Mouse (Mus musculus): ENCODE data around the gene Prmt7.

The Prmt7 gene

GRCm38 (mm10) chr8:106219620-106220019, 8.9 kb downstream of the Prmt7 start:
- DNase-seq (ENCODE audit: low spot score in 2 of 2) = no peak

DNA sequence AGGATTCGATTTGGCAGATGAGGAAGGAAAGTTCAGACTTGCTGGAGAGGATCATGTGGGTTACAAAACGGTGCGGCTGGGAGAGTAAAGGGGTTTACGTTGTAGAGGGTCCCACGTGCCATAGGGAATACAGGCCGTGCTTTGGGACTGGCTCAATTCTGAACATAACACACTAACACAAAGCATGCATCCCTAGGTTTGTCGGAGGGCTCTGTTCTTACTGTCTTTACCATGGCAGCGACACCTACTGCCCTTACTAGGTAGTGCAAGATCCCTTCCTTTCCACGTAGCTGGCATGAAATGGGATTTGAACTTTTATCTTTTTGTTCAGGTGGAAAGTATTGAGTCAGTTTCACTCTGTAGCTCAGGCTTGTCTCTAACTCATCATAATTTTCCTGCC, 15.9 kb downstream of the Prmt7 start:
- DNase-seq (ENCODE audit: low spot score in 2 of 2) = peak; percentile 23 to 36

DNA sequence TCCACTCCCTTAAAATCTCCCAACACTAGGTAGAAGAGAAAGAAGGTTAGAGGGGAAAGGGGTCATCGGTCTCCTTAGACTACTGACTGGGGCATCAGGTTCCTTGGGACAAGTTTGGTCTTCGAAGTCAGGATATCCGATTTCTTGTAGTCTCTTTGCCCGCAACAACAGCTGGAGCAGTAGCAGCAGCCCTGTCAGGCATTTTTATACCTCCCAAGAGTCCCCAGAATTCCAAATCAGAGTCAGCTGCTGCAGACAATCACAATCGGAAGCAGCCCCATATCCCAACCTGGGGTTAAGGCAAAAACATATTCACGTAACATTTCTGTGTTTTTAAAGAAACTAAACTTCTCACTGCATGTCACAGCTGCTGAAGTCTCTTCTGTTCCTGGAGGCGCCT, 20.8 kb downstream of the Prmt7 start:
- DNase-seq (ENCODE audit: low spot score in 2 of 2) = no peak

DNA sequence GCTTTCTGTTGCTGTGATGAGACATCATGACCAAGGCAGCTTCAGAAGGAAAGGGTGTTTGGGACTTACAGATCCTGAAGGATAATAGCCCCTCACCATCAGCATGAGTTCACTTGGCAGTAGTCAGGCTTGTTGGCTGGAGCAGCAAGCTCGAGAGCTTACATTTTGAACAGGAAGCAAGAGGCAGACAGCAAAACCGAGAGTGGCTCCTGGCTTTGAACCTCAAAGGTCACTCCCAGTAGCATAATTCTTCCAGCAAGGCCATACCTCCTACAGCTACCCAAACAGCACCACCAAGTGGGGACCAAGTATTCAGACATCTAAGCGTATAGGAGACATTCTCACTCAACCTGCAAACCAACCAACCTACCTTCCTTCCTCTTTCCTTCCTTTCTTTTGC, 22.0 kb downstream of the Prmt7 start:
- no peak for DNase-seq (ENCODE audit: low spot score in 2 of 2)

- no peak for DNase-seq (ENCODE audit: low spot score in 2 of 2)
These were observed 24.0 kb downstream of the Prmt7 start for GRCm38 (mm10) chr8:106234567-106235261.

DNA sequence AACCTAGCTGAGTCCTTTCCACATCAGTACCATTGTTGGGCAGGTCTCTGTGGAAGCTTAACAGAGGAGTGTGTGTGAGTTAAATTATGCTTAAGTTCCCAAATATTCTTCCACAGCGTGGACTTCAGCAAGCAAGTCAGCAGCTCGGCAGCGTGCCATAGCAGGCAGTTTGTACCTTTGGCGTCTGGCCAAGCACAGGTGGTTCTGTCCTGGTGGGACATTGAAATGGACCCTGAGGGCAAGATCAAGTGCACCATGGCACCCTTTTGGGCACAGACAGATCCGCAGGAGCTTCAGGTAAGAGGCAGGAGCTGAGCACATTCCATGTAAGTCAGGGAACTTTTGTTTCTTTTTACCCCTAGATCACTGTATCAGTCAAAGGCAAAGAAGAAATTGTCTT, 26.4 kb downstream of the Prmt7 start:
- DNase-seq (ENCODE audit: low spot score in 2 of 2) = no peak

GRCm38 (mm10) chr8:106250186-106250585, 39.5 kb downstream of the Prmt7 start:
- DNase-seq (ENCODE audit: low spot score in 2 of 2) = no peak

DNA sequence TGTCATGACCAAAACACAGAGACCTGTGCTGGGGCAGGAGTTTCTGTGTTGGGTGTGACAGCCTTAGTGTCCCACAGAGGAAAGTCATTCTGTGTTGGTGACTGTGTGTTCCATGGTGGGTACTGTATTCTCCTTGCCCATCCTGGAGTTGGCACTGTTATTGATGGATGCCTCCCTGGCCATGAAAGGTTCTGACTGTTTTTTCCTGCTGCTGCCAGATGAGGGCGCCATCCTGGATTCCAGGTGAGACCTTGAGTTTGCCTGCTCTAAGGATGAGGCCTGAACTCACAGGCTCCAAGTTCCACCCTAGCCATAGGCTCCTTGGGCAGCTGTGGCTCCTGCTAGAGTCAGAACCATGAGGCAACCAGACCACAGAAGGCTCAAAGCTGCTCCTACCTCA, 47.4 kb downstream of the Prmt7 start:
- no peak for DNase-seq (ENCODE audit: low spot score in 2 of 2)

GRCm38 (mm10) chr8:106259579-106260255, 49.0 kb downstream of the Prmt7 start:
- no peak for DNase-seq (ENCODE audit: low spot score in 2 of 2)

- DNase-seq (ENCODE audit: low spot score in 2 of 2) = no peak
These were observed 50.2 kb downstream of the Prmt7 start for GRCm38 (mm10) chr8:106260894-106261293.

DNA sequence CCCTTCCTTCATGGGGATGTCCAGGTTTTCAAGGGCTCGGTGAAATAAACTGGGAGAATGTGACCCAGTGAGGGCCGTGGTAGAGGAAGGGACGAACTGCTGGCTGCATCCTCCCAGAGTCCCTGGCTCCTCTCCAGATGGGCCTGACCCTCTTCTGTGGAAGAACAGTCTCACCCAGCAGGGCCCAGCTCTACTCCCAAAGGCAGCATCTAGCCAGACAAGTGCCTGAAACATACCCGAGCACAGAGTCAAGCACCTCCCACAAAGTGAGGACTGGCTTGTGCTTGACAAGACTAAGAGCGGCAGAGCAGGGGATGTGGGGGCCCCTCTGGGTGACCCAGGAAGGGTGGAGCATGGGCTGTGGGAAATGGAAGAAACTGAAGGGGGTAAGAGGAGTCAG, 51.6 kb downstream of the Prmt7 start:
- no peak for DNase-seq (ENCODE audit: low spot score in 2 of 2)

DNA sequence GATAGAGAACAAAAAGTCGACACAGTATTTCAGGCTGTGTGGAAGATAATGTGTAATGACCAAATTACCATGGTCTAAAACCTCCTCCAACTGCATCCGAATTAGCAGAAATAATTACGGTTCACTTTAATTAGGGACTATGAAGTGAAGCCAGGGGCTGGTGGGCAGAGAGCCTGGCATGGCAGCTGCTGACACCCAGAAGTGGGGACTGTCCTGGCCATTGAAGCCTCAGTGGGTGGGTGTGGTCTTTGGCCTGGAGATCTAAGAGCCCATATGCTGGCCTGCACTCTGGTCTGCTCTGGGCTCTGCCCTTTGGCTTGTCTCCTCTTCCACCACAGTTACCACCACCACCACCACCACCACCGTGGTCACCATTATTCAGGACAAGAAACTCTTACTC, 53.2 kb downstream of the Prmt7 start:
- DNase-seq (ENCODE audit: low spot score in 2 of 2) = no peak

DNA sequence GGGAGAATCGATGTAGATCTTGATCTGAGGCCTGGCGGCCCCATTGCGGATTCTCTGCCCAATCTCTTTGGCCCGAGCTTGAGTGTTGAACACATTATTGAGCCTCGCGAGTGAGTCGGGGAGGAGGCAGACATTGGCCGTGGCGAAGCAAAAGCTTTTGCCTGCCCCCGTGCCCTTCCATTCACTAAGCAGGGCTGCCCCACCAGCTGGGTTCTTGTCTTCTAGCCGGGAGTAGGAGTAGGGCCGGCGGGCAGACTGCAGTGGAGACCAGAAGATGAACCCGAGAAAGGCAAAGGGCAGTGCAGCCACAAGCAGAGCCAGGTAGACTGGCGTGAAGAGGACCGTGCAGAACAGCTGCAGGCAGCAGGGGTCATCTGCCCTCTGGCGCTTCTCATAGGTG, 54.7 kb downstream of the Prmt7 start:
- DNase-seq (ENCODE audit: low spot score in 2 of 2) = no peak

GRCm38 (mm10) chr8:106268710-106269346, 58.1 kb downstream of the Prmt7 start:
- no peak for DNase-seq (ENCODE audit: low spot score in 2 of 2)

DNA sequence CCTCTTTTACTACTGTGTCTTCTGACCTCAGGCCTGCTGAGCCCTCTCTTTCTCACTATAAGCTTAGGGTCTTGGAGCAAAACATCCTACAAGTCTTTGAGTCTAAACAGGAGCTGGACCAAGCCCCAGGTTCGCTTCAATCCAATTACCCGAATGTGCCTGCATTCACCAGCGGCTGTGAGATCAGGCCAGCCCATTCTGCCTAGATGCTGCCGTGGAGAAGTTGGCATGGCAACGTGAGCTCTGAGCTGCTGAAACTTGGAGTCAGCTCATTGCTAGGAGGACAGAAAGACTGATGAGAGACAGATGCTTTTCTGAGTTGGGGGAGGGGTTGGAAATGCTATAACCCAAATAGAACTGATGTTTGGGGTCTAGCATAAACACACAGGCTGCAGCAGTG, 60.1 kb downstream of the Prmt7 start:
- DNase-seq (ENCODE audit: low spot score in 2 of 2) = no peak

DNA sequence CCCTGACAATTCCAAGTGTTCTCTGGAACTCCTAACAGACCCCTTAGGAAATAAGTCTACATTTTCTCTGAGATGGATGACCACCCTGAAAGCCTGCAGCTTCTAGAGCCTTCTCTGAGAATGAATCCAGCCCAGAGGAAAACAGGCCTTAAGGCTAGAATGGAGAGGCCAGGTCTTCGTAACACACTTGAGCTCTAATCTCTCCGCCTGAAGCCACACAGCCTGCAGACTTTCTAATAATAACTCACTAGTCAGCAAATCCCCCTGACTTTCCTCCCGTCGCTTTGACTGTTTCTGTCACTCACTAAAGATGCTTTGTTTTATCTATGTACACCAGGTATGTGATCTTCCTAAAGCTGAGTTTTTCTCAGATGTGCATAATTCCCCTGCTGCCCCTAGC, 60.6 kb downstream of the Prmt7 start:
- DNase-seq (ENCODE audit: low spot score in 2 of 2) = no peak

DNA sequence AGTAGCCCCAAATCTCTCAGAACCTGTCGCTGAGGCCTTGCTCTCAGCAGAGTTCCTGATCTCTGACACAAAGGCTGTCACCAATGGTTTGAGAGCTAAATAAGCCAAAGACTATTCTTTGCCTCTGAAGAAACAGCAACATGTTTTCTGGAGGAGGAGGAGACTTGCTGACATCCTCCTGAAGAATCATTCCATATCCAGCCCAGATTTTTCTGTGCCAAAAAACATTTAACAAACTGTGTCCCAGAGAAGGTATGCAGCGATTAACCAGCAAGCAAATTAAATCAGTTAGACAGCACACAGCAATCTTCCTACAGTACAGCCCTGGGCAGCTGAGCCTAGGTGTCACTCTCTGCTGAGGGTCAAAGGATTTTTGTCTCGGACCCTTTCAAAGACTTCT, 62.7 kb downstream of the Prmt7 start:
- DNase-seq (ENCODE audit: low spot score in 2 of 2) = no peak

- peak in 1 of 2 experiments; percentile 5 for DNase-seq (ENCODE audit: low spot score in 2 of 2)
These were observed 66.1 kb downstream of the Prmt7 start for GRCm38 (mm10) chr8:106276709-106277317.

DNA sequence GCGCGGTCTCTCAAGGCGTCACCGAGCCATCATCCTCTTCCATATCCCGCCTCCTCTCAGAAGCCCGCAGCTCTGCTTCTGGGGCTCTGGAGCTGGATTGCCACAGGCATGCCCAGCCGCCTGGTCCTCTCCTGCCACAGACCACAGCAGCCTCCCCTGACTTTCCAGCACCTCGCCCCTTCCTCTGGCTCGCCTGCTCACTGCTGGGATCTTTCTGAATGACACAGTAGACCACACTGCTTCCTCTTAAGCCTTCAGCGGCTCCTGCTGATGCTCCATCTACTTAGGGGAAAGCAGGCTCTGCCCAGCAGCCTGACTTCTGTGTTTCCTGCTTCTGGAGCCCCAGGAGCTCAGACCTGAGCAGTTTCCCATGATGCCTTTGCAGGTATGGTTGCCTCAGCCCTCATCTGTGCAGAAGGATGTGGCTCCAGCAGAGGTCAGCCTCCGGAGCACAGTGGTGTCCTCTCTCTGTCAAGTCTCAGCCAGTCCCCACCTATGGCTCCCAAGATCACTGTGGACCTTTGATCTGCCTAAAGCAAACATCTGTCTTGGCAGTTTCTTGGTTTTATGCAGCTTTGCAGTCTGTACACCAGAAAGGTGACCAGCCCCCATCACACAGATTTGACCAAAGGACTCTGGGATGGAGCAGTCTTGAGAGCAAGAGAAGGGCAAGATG, 67.8 kb downstream of the Prmt7 start:
- DNase-seq (ENCODE audit: low spot score in 2 of 2) = no peak

DNA sequence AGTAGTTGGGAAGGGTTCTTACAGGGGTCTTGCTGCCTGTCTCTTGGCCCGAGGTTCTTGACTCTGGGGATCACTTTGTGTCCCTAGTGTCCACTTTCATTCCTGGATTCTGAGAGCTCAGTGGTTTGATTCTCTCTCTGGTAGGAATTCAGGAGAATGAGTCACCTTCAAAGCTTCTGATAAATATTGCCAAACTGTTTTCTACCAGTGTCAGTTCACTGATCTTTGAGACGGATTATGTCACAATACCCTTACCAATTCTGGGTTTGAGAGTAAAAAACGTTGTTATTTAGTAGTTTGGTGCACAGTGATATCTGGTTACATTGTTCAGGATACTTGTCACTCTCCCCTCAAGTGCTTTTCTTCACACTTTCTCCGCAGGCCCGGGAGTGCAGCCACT, 69.4 kb downstream of the Prmt7 start:
- DNase-seq (ENCODE audit: low spot score in 2 of 2) = no peak

- DNase-seq (ENCODE audit: low spot score in 2 of 2) = no peak
These were observed 70.1 kb downstream of the Prmt7 start for GRCm38 (mm10) chr8:106280844-106281243.

- DNase-seq (ENCODE audit: low spot score in 2 of 2) = no peak
These were observed 76.7 kb downstream of the Prmt7 start for GRCm38 (mm10) chr8:106287445-106287844.

Data from urinary bladder, postnatal 36 days (tissue).